Mouse (Mus musculus) small intestine, adult 2 months (tissue): ENCODE data around the gene Cdipt.

Experiments
- CTCF ChIP-seq: fragments of 200-500 bp; IDR thresholded peaks from 2 replicates; pipeline ENCODE4 v1.5.1; 2012; ENCODE audit warnings: low read depth, mild to moderate bottlenecking, control low read depth, inconsistent platforms, low read length, moderate library complexity, mixed read lengths; ENCODE audit not compliant: insufficient replicate concordance, insufficient read length; ENCODE audit errors: extremely low read depth
- POLR2A ChIP-seq: fragments of 200-500 bp; IDR thresholded peaks from 2 replicates; pipeline ENCODE4 v1.6.1; 2012; ENCODE audit warnings: low read depth, mild to moderate bottlenecking, control low read depth, inconsistent platforms, low read length, moderate library complexity

DNA sequence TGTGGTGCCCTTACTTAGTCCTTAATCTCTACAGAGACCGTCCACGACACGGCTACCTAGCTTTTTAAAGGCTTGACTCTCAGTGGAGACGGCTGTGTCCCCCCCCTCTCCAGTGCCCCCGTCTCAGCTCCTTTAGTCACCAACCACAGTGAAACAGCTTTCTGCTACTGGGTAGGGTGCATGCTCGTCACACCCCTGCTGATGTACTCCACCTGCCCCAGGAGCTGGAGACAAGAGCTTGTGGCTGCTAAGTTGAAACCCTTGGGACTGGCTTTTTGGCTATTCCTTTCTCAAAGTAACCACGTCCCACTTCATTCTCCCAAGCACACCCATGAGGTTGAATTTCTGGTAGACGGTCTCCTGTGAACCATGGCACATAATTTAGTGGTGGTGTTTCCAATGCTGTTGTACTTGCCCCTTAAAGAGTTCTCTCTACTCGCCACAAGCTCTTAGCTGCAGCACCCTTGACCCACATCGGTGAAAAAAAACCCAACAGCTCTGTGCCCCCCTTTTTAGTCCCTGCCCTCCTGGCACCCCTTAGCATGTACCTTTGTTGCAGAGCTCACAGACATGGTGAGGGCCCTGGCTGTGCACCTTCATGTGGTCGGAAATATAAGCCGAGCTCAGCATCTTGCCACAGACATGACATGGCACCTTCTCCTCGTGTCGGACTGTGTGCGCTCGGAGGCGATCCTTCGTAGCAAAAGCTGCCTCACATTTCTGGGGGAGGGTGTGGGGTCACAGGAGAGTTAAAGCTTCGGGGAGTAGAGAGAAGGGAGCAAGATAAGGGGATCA lies 48.4 kb downstream of the Cdipt start:
- TF ChIP-seq CTCF = no peak
- no peak for TF ChIP-seq POLR2A
